Comparison of ENCODE assay signal across 12 mouse cellular contexts in the genomic region with DNA sequence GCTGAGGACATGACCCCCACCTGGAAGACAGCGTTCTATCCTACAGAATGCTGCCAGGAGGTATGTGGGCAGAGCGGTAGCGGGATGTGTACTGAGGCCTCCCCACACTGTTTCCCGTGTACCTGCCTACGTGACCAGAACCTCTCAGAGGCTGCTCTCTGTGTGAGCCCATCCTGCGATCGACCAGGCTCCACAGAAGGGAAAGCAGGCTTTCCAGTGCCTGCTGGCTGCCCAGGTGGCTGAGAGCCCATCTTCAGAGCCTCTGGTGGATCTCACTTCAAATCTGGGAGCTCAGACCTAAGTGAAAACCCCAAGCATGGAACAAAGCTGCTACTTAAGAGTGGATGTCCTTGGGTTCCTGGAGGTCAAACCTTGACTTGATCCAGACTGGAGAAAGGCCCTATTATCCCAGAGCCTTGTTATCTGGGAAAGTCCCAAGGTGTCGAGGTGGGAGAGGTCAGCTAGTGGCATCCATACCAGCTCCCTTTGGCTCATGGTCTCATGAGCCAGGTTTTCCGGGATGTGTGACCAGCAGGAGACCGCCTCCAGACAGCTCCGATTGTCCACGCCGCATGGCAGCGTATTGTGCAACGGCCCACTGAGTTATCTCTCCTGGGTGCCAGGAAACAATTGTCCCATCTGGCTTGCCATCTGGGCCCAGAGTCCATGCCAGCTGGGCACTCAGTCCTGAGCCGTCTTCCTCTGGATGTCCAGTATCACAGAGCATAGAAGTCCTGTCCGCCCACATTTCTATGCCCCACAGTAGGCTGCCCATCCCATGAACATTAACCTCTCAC.
DNase-seq lines count a peak whose midpoint lies in the region; ATAC-seq lines count a peak whose summit lies in the region.
"Had no signal": no experiment of that assay in that cellular context is flagged by ENCODE, and none has a peak within 500 bp of the region (broad histone marks: within the 10 kb centered on the region; RNA-seq: fewer than 3 reads in every experiment).

No protein-coding gene starts in this region.

- peaks cover 3% of the 10 kb centered on the region; the same call in 1 of the 2 replicates for H3K27me3 ChIP-seq in hindbrain, embryonic 12.5 days
- H3K27me3 ChIP-seq: embryonic facial prominence, embryonic 15.5 days; intestine, embryonic 15.5 days; neural tube, embryonic 12.5 days had no signal

- peak; percentile 23 to 27 for DNase-seq in frontal cortex, postnatal 10 days (ENCODE audit: low spot score in 2 of 2)
- no peak for DNase-seq in frontal cortex, postnatal 14 days (ENCODE audit: low spot score in 2 of 2)
- peak; percentile 87 for DNase-seq in cerebellum, adult 11-12 months
- peak; percentile 54 to 64 for DNase-seq in left cerebral cortex, postnatal 36 days (ENCODE audit: low spot score in 2 of 2)
- DNase-seq in spleen, postnatal 14 days (ENCODE audit: low spot score in 2 of 2), result no peak
- DNase-seq in lung, postnatal 25 days (ENCODE audit: low spot score), result no peak
- no peak for DNase-seq in adrenal gland, postnatal 10 days
- DNase-seq: heart, adult 18-20 months had no signal

- no peak overlapping the region for H3K9ac ChIP-seq in hindbrain, embryonic 12.5 days
- H3K9ac ChIP-seq: embryonic facial prominence, embryonic 15.5 days; intestine, embryonic 15.5 days; neural tube, embryonic 12.5 days had no signal

- no peaks in the 10 kb centered on the region for H3K36me3 ChIP-seq in hindbrain, embryonic 12.5 days
- H3K36me3 ChIP-seq: embryonic facial prominence, embryonic 15.5 days; intestine, embryonic 15.5 days; neural tube, embryonic 12.5 days had no signal

- no peak overlapping the region for H3K4me3 ChIP-seq in hindbrain, embryonic 12.5 days
- H3K4me3 ChIP-seq: embryonic facial prominence, embryonic 15.5 days; intestine, embryonic 15.5 days; neural tube, embryonic 12.5 days had no signal

- H3K27ac ChIP-seq in hindbrain, embryonic 12.5 days, result 0 out of 2 replicates have a peak overlapping the region, but pooled peaks have one; percentile 7
- H3K27ac ChIP-seq: embryonic facial prominence, embryonic 15.5 days; intestine, embryonic 15.5 days; neural tube, embryonic 12.5 days had no signal

- intact Hi-C loops in left cerebral cortex, postnatal 36 days (cut with DNase I), result loop anchor here (10.0 kb wide), 2 partner anchors 69 to 399 kb away; no protein-coding TSS in a partner anchor

- WGBS in hindbrain, embryonic 12.5 days, result 81% methylated on average over 17 of the region's 17 CpGs

- no peak overlapping the region for H3K4me2 ChIP-seq in hindbrain, embryonic 12.5 days (replicated peaks)
- H3K4me2 ChIP-seq: embryonic facial prominence, embryonic 15.5 days; intestine, embryonic 15.5 days; neural tube, embryonic 12.5 days had no signal

- peaks cover 8% of the 10 kb centered on the region; the same call in 1 of the 2 replicates for H3K4me1 ChIP-seq in hindbrain, embryonic 12.5 days
- H3K4me1 ChIP-seq: embryonic facial prominence, embryonic 15.5 days; intestine, embryonic 15.5 days had no signal

- ATAC-seq in hindbrain, embryonic 12.5 days (ENCODE audit: low FRiP score), result peak; percentile 64
- ATAC-seq: intestine, embryonic 15.5 days had no signal

- H3K9me3 ChIP-seq in hindbrain, embryonic 12.5 days (replicated peaks), result no peaks in the 10 kb centered on the region
- H3K9me3 ChIP-seq: embryonic facial prominence, embryonic 15.5 days; intestine, embryonic 15.5 days; neural tube, embryonic 12.5 days had no signal

Comparison
In these comparisons a context has a peak if more than half of its experiments do, and no peak if none do; other contexts are left out.
1. DNase-seq: peak in frontal cortex, postnatal 10 days (2 of 2), cerebellum, adult 11-12 months (single experiment) and left cerebral cortex, postnatal 36 days (2 of 2); none in frontal cortex, postnatal 14 days (0 of 2), spleen, postnatal 14 days (0 of 2), lung, postnatal 25 days (single experiment) and adrenal gland, postnatal 10 days (single experiment).